Comparison of ENCODE assay signal across 8 mouse cellular contexts in genomic region chr2:35661454-35662000, GRCm38 (mm10).
DNase-seq lines count a peak whose midpoint lies in the region; ATAC-seq lines count a peak whose summit lies in the region.

No protein-coding gene starts in this region.

- peaks cover 22% of the 10 kb centered on the region for H3K4me1 ChIP-seq in forebrain, embryonic 11.5 days (replicated peaks; ENCODE audit: control insufficient read depth, insufficient read depth, low read length)

- no peaks in the 10 kb centered on the region for H3K36me3 ChIP-seq in forebrain, embryonic 11.5 days (ENCODE audit: control insufficient read depth, insufficient read depth, low read length)

- peak overlapping the region; percentile 85 for H3K4me3 ChIP-seq in forebrain, embryonic 11.5 days (ENCODE audit: low read depth, low read length)

- H3K4me2 ChIP-seq in forebrain, embryonic 11.5 days (ENCODE audit: low read depth, low read length, severe bottlenecking): peak overlapping the region; percentile 90

- H3K27me3 ChIP-seq in forebrain, embryonic 11.5 days (ENCODE audit: control insufficient read depth, insufficient read depth, low read length): no peaks in the 10 kb centered on the region

- H3K9ac ChIP-seq in forebrain, embryonic 11.5 days (ENCODE audit: low read length): peak overlapping the region; percentile 90

- H3K27ac ChIP-seq in forebrain, embryonic 11.5 days (ENCODE audit: low read depth, low read length): peak overlapping the region; percentile 68

- H3K9me3 ChIP-seq in forebrain, embryonic 11.5 days (ENCODE audit: control insufficient read depth, low read length): no peaks in the 10 kb centered on the region

- peak; percentile 87 for ATAC-seq in CD4-positive, CD25-positive, alpha-beta regulatory T cell, adult 4 months
- peak; percentile 62 for ATAC-seq in forebrain, embryonic 11.5 days (replicated peaks; ENCODE audit: low FRiP score)
- peak; percentile 92 for ATAC-seq in megakaryocyte, adult 5-6 weeks (ENCODE audit: poor library complexity, severe bottlenecking)

- WGBS in forebrain, embryonic 11.5 days: under 1% methylated on average over 43 of the region's 51 CpGs

- DNase-seq in T-cell, adult 2 months (ENCODE audit: low spot score): peak; percentile 57
- peak; percentile 79 for DNase-seq in forebrain, embryonic 11.5 days (ENCODE audit: low spot score)
- DNase-seq in heart, postnatal 4 days: peak; percentile 68
- peak; percentile 31 to 45 for DNase-seq in layer of hippocampus, postnatal 25 days (ENCODE audit: extremely low spot score in 1 of 2, low spot score in 1 of 2)
- peak; percentile 68 to 71 for DNase-seq in spleen, adult 18-20 months
- no peak for DNase-seq in c-Kit-positive CD71-positive TER-119-positive erythroid progenitor cells, embryonic 14.5 days (ENCODE audit: low spot score)
